Mouse (Mus musculus): ENCODE measurements around the gene Zswim1.
A peak's percentile ranks its signal among the peaks of the same experiment; 100 is the strongest.

The Zswim1 gene

GRCm38 (mm10) chr2:164822636-164823165 lies at the start of gene Zswim1:
Gene Zswim1 (plus strand): TSS chr2:164822686.
- peak; percentile 99 for DNase-seq (ENCODE audit: low spot score)

GRCm38 (mm10) chr2:164773229-164773988 lies 49.1 kb upstream of the Zswim1 start:
- DNase-seq (ENCODE audit: low spot score) = no peak

- peak; percentile 69 for DNase-seq (ENCODE audit: low spot score)
Measured at GRCm38 (mm10) chr2:164773989-164774364, 48.5 kb upstream of the Zswim1 start.

GRCm38 (mm10) chr2:164776130-164776529 lies 46.4 kb upstream of the Zswim1 start:
- DNase-seq (ENCODE audit: low spot score) = no peak

GRCm38 (mm10) chr2:164776801-164777200 lies 45.7 kb upstream of the Zswim1 start:
- no peak for DNase-seq (ENCODE audit: low spot score)

GRCm38 (mm10) chr2:164777246-164778014 lies 45.1 kb upstream of the Zswim1 start:
- no peak for DNase-seq (ENCODE audit: low spot score)

- DNase-seq (ENCODE audit: low spot score) = no peak
Measured at GRCm38 (mm10) chr2:164778015-164778287, 44.5 kb upstream of the Zswim1 start.

- no peak for DNase-seq (ENCODE audit: low spot score)
Measured at GRCm38 (mm10) chr2:164778809-164779208, 43.7 kb upstream of the Zswim1 start.

GRCm38 (mm10) chr2:164779481-164780086 lies 42.9 kb upstream of the Zswim1 start, which contains the start of gene Tnnc2:
Gene Tnnc2 (minus strand): TSS chr2:164779967.
- DNase-seq (ENCODE audit: low spot score) = no peak

- no peak for DNase-seq (ENCODE audit: low spot score)
Measured at GRCm38 (mm10) chr2:164781876-164782275, 40.6 kb upstream of the Zswim1 start.

GRCm38 (mm10) chr2:164783926-164784581 lies 38.4 kb upstream of the Zswim1 start:
- no peak for DNase-seq (ENCODE audit: low spot score)

GRCm38 (mm10) chr2:164784869-164785420 lies 37.5 kb upstream of the Zswim1 start:
- no peak for DNase-seq (ENCODE audit: low spot score)

GRCm38 (mm10) chr2:164785481-164786387 lies 36.8 kb upstream of the Zswim1 start, which contains the start of gene Snx21:
Gene Snx21 (plus strand): TSS chr2:164785823.
- peak; percentile 59 for DNase-seq (ENCODE audit: low spot score)

GRCm38 (mm10) chr2:164786388-164786885 lies 36.0 kb upstream of the Zswim1 start:
- DNase-seq (ENCODE audit: low spot score) = no peak

GRCm38 (mm10) chr2:164787032-164787431 lies 35.5 kb upstream of the Zswim1 start:
- no peak for DNase-seq (ENCODE audit: low spot score)

- DNase-seq (ENCODE audit: low spot score) = no peak
Measured at GRCm38 (mm10) chr2:164787779-164788178, 34.7 kb upstream of the Zswim1 start.

GRCm38 (mm10) chr2:164788411-164788810 lies 34.1 kb upstream of the Zswim1 start:
- DNase-seq (ENCODE audit: low spot score) = peak; percentile 44

GRCm38 (mm10) chr2:164790451-164790850 lies 32.0 kb upstream of the Zswim1 start:
- DNase-seq (ENCODE audit: low spot score) = no peak

GRCm38 (mm10) chr2:164791841-164792261 lies 30.6 kb upstream of the Zswim1 start:
- DNase-seq (ENCODE audit: low spot score) = no peak

GRCm38 (mm10) chr2:164792400-164793190 lies 29.9 kb upstream of the Zswim1 start:
- no peak for DNase-seq (ENCODE audit: low spot score)

Data from c-Kit-positive CD71-positive TER-119-positive erythroid progenitor cells, embryonic 14.5 days (primary cell).